Mouse (Mus musculus) large intestine, adult 2 months (tissue): ENCODE measurements around the gene Calml3. TPM values are rescaled to one million over a fixed set of nuclear protein-coding genes. Genes with fewer than 3 reads are reported as not detected.

Experiments used
- polyA plus RNA-seq: library from polyadenylated mRNA; depleted of rRNA; stranded (reverse); fragments of >200 nt; gene quantifications from 2 replicates; pipeline ENCODE4 v1.2.3, GENCODE M21; 2012; rRNA removed

The Calml3 gene
- polyA plus RNA-seq, 1 experiment = not detected

Other genes with a start within 250 kb of the Calml3 start
- 1.4 and 3.2 TPM in 2 replicates for gene Fam208b, start 193.2 kb downstream of the Calml3 start, polyA plus RNA-seq
- gene Asb13, start 170.3 kb downstream of the Calml3 start, polyA plus RNA-seq = 7.8 and 15.2 TPM in 2 replicates
- not detected in 2 replicates for gene Calm4, start 33.4 kb upstream of the Calml3 start, polyA plus RNA-seq
- not detected in 2 replicates for gene Calm5, start 49.9 kb upstream of the Calml3 start, polyA plus RNA-seq
- 63.8 and 88.6 TPM in 2 replicates for gene Net1, start 113.9 kb upstream of the Calml3 start, polyA plus RNA-seq
- 60.8 and 84.5 TPM in 2 replicates for gene Tubal3, start 114.0 kb upstream of the Calml3 start, polyA plus RNA-seq
- gene Ucn3, start 141.0 kb upstream of the Calml3 start, polyA plus RNA-seq = 0.55 and 0.71 TPM in 2 replicates
- 5.1 and 6.4 TPM in 2 replicates for gene Akr1c14, start 244.7 kb upstream of the Calml3 start, polyA plus RNA-seq